Mouse (Mus musculus): ENCODE measurements around the gene Ankrd9. TPM values are rescaled to one million over a fixed set of nuclear protein-coding genes. Genes with fewer than 3 reads are reported as not detected.
A peak's percentile ranks its signal among the peaks of the same experiment; 100 is the strongest.

The Ankrd9 gene
- polyA plus RNA-seq, 1 experiment: 157 TPM

GRCm38 (mm10) chr12:110998092-110998491, 19.3 kb upstream of the Ankrd9 start:
- H3K4me3 ChIP-seq (ENCODE audit: control insufficient read depth, low read depth, low read length): no peak overlapping the region
- no peak for TF ChIP-seq CTCF (IDR thresholded peaks at IDR 0.05; ENCODE audit: control insufficient read depth, insufficient read depth, insufficient replicate concordance, low read depth, low read length)
- TF ChIP-seq POLR2A (IDR thresholded peaks at IDR 0.05; ENCODE audit: control insufficient read depth, low read depth, low read length): no peak
- no peaks in the 10 kb centered on the region for H3K27me3 ChIP-seq (ENCODE audit: control insufficient read depth, insufficient read depth, low read length)
- no peak overlapping the region for H3K27ac ChIP-seq (ENCODE audit: control insufficient read depth, insufficient read depth, low read depth, low read length)
- peaks cover 1% of the 10 kb centered on the region for H3K4me1 ChIP-seq (ENCODE audit: control insufficient read depth, insufficient read depth, low read length)
- no peaks in the 10 kb centered on the region for H3K36me3 ChIP-seq (ENCODE audit: control insufficient read depth, insufficient read depth, low read length)

- TF ChIP-seq POLR2A (IDR thresholded peaks at IDR 0.05; ENCODE audit: control insufficient read depth, low read depth, low read length) (no peak), CTCF (IDR thresholded peaks at IDR 0.05; ENCODE audit: control insufficient read depth, insufficient read depth, insufficient replicate concordance, low read depth, low read length) (no peak)
- Histone ChIP-seq H3K36me3 (ENCODE audit: control insufficient read depth, insufficient read depth, low read length) (no peaks in the 10 kb centered on the region), H3K4me1 (ENCODE audit: control insufficient read depth, insufficient read depth, low read length) (peaks cover 14% of the 10 kb centered on the region), H3K27ac (ENCODE audit: control insufficient read depth, insufficient read depth, low read depth, low read length) (no peak overlapping the region), H3K27me3 (ENCODE audit: control insufficient read depth, insufficient read depth, low read length) (no peaks in the 10 kb centered on the region; the same call in 1 of the 2 replicates), H3K4me3 (ENCODE audit: control insufficient read depth, low read depth, low read length) (no peak overlapping the region)
Measured at GRCm38 (mm10) chr12:110994666-110995065, 15.8 kb upstream of the Ankrd9 start.

- peaks cover 14% of the 10 kb centered on the region for H3K4me1 ChIP-seq (ENCODE audit: control insufficient read depth, insufficient read depth, low read length)
- TF ChIP-seq CTCF (IDR thresholded peaks at IDR 0.05; ENCODE audit: control insufficient read depth, insufficient read depth, insufficient replicate concordance, low read depth, low read length) (no peak), POLR2A (IDR thresholded peaks at IDR 0.05; ENCODE audit: control insufficient read depth, low read depth, low read length) (no peak)
- no peaks in the 10 kb centered on the region for H3K36me3 ChIP-seq (ENCODE audit: control insufficient read depth, insufficient read depth, low read length)
- no peak overlapping the region for H3K27ac ChIP-seq (ENCODE audit: control insufficient read depth, insufficient read depth, low read depth, low read length)
- H3K4me3 ChIP-seq (ENCODE audit: control insufficient read depth, low read depth, low read length): no peak overlapping the region
- no peaks in the 10 kb centered on the region; the same call in 1 of the 2 replicates for H3K27me3 ChIP-seq (ENCODE audit: control insufficient read depth, insufficient read depth, low read length)
Measured at GRCm38 (mm10) chr12:110993226-110993625, 14.4 kb upstream of the Ankrd9 start.

GRCm38 (mm10) chr12:110992771-110993170, 13.9 kb upstream of the Ankrd9 start:
- Histone ChIP-seq H3K36me3 (ENCODE audit: control insufficient read depth, insufficient read depth, low read length) (no peaks in the 10 kb centered on the region), H3K27ac (ENCODE audit: control insufficient read depth, insufficient read depth, low read depth, low read length) (no peak overlapping the region), H3K4me3 (ENCODE audit: control insufficient read depth, low read depth, low read length) (no peak overlapping the region)

GRCm38 (mm10) chr12:110992128-110992553, 13.3 kb upstream of the Ankrd9 start:
- peak overlapping the region; percentile 84 for H3K4me3 ChIP-seq (ENCODE audit: control insufficient read depth, low read depth, low read length)
- no peaks in the 10 kb centered on the region for H3K36me3 ChIP-seq (ENCODE audit: control insufficient read depth, insufficient read depth, low read length)
- 0 out of 2 replicates have a peak, but pooled peaks have one; percentile 33 for TF ChIP-seq POLR2A (IDR thresholded peaks at IDR 0.05; ENCODE audit: control insufficient read depth, low read depth, low read length)
- TF ChIP-seq CTCF (IDR thresholded peaks at IDR 0.05; ENCODE audit: control insufficient read depth, insufficient read depth, insufficient replicate concordance, low read depth, low read length): peak; percentile 99
- peak overlapping the region; percentile 32 for H3K27ac ChIP-seq (ENCODE audit: control insufficient read depth, insufficient read depth, low read depth, low read length)
- no peaks in the 10 kb centered on the region; the same call in 1 of the 2 replicates for H3K27me3 ChIP-seq (ENCODE audit: control insufficient read depth, insufficient read depth, low read length)
- H3K4me1 ChIP-seq (ENCODE audit: control insufficient read depth, insufficient read depth, low read length): peaks cover 14% of the 10 kb centered on the region

More at GRCm38 (mm10) chr12:110992771-110993170, 13.9 kb upstream of the Ankrd9 start:
- Histone ChIP-seq H3K4me1 (ENCODE audit: control insufficient read depth, insufficient read depth, low read length) (peaks cover 14% of the 10 kb centered on the region), H3K27me3 (ENCODE audit: control insufficient read depth, insufficient read depth, low read length) (no peaks in the 10 kb centered on the region; the same call in 1 of the 2 replicates)
- no peak; the same call in 1 of the 2 replicates for TF ChIP-seq CTCF (IDR thresholded peaks at IDR 0.05; ENCODE audit: control insufficient read depth, insufficient read depth, insufficient replicate concordance, low read depth, low read length)
- TF ChIP-seq POLR2A (IDR thresholded peaks at IDR 0.05; ENCODE audit: control insufficient read depth, low read depth, low read length): 0 out of 2 replicates have a peak, but pooled peaks have one; percentile 13

GRCm38 (mm10) chr12:110991361-110992127, 12.7 kb upstream of the Ankrd9 start:
- Histone ChIP-seq H3K27me3 (ENCODE audit: control insufficient read depth, insufficient read depth, low read length) (no peaks in the 10 kb centered on the region; the same call in 1 of the 2 replicates), H3K36me3 (ENCODE audit: control insufficient read depth, insufficient read depth, low read length) (no peaks in the 10 kb centered on the region), H3K4me3 (ENCODE audit: control insufficient read depth, low read depth, low read length) (peak overlapping the region; percentile 84), H3K4me1 (ENCODE audit: control insufficient read depth, insufficient read depth, low read length) (peaks cover 14% of the 10 kb centered on the region), H3K27ac (ENCODE audit: control insufficient read depth, insufficient read depth, low read depth, low read length) (peak overlapping the region; percentile 32)
- TF ChIP-seq POLR2A (IDR thresholded peaks at IDR 0.05; ENCODE audit: control insufficient read depth, low read depth, low read length) (no peak), CTCF (IDR thresholded peaks at IDR 0.05; ENCODE audit: control insufficient read depth, insufficient read depth, insufficient replicate concordance, low read depth, low read length) (peak; percentile 63; the same call in 1 of the 2 replicates)

- no peak for TF ChIP-seq CTCF (IDR thresholded peaks at IDR 0.05; ENCODE audit: control insufficient read depth, insufficient read depth, insufficient replicate concordance, low read depth, low read length)
- no peak for TF ChIP-seq POLR2A (IDR thresholded peaks at IDR 0.05; ENCODE audit: control insufficient read depth, low read depth, low read length)
- H3K27ac ChIP-seq (ENCODE audit: control insufficient read depth, insufficient read depth, low read depth, low read length): no peak overlapping the region
- no peaks in the 10 kb centered on the region for H3K36me3 ChIP-seq (ENCODE audit: control insufficient read depth, insufficient read depth, low read length)
- peaks cover 14% of the 10 kb centered on the region for H3K4me1 ChIP-seq (ENCODE audit: control insufficient read depth, insufficient read depth, low read length)
- no peak overlapping the region for H3K4me3 ChIP-seq (ENCODE audit: control insufficient read depth, low read depth, low read length)
- no peaks in the 10 kb centered on the region; the same call in 1 of the 2 replicates for H3K27me3 ChIP-seq (ENCODE audit: control insufficient read depth, insufficient read depth, low read length)
Measured at GRCm38 (mm10) chr12:110990500-110990899, 11.7 kb upstream of the Ankrd9 start.

Data from testis, adult 2 months (tissue).